ENCODE assay signal across 29 mouse cellular contexts in the genomic region with DNA sequence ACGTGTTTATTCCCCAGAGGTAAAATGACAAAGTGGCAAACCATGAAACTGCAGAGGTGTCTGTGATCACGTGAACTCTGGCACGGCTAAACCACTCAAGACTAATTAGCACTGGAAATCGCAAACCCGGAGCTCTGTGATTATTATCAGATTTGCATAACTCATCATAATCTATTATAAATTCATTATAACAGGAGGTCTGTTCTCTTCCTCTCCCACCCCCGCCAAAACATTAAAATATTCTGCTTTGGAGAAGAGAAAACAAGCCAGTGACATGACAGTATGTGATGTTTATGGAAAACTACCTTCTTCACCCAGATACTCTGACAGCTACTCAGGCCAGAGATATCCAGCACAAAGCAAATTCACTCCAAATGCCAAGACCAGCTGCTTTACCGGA.
DNase-seq lines count a peak whose midpoint lies in the region; ATAC-seq and TF ChIP-seq lines count a peak whose summit lies in the region.
"Had no signal": no experiment of that assay in that cellular context is flagged by ENCODE, and none has a peak within 500 bp of the region (broad histone marks: within the 10 kb centered on the region; RNA-seq: fewer than 3 reads in every experiment).

No protein-coding gene starts in this region.

- H3K9ac ChIP-seq in forebrain, postnatal 0 days: no peak overlapping the region
- no peak overlapping the region for H3K9ac ChIP-seq in forebrain, embryonic 16.5 days (replicated peaks; ENCODE audit: low read depth, low read length)
- H3K9ac ChIP-seq: embryonic facial prominence, embryonic 13.5 days; forebrain, embryonic 12.5 days; forebrain, embryonic 15.5 days; heart, embryonic 12.5 days; heart, embryonic 15.5 days; hindbrain, embryonic 13.5 days had no signal

- no peaks in the 10 kb centered on the region for H3K36me3 ChIP-seq in forebrain, postnatal 0 days (ENCODE audit: insufficient read depth)
- no peaks in the 10 kb centered on the region for H3K36me3 ChIP-seq in forebrain, embryonic 16.5 days (ENCODE audit: control insufficient read depth, insufficient read depth)
- H3K36me3 ChIP-seq: embryonic facial prominence, embryonic 10.5 days; embryonic facial prominence, embryonic 13.5 days; forebrain, embryonic 12.5 days; forebrain, embryonic 15.5 days; heart, embryonic 12.5 days; heart, embryonic 15.5 days; hindbrain, embryonic 10.5 days; hindbrain, embryonic 13.5 days had no signal

- peak; percentile 32; the same call in 1 of the 2 replicates for ATAC-seq in forebrain, postnatal 0 days
- no peak; the same call in 1 of the 2 replicates for ATAC-seq in forebrain, embryonic 16.5 days
- ATAC-seq: activated CD4-positive, CD25-positive, alpha-beta regulatory T cell, adult 4 months; forebrain, embryonic 15.5 days; hindbrain, embryonic 16.5 days had no signal

- H3K9me3 ChIP-seq in forebrain, postnatal 0 days (ENCODE audit: low read length): no peaks in the 10 kb centered on the region
- no peaks in the 10 kb centered on the region for H3K9me3 ChIP-seq in forebrain, embryonic 16.5 days (ENCODE audit: control insufficient read depth, low read length)
- H3K9me3 ChIP-seq: embryonic facial prominence, embryonic 10.5 days; embryonic facial prominence, embryonic 13.5 days; forebrain, embryonic 12.5 days; forebrain, embryonic 15.5 days; heart, embryonic 12.5 days; heart, embryonic 15.5 days; hindbrain, embryonic 10.5 days; hindbrain, embryonic 13.5 days had no signal

- no peak overlapping the region for H3K4me2 ChIP-seq in forebrain, postnatal 0 days (ENCODE audit: low read depth)
- no peak overlapping the region for H3K4me2 ChIP-seq in forebrain, embryonic 16.5 days (ENCODE audit: low read length)
- H3K4me2 ChIP-seq: embryonic facial prominence, embryonic 13.5 days; forebrain, embryonic 12.5 days; forebrain, embryonic 15.5 days; heart, embryonic 12.5 days; heart, embryonic 15.5 days; hindbrain, embryonic 13.5 days had no signal

- 0 out of 2 replicates have a peak, but pooled peaks cover 3% of the 10 kb centered on the region for H3K4me1 ChIP-seq in forebrain, postnatal 0 days (ENCODE audit: insufficient read depth)
- peaks cover 8% of the 10 kb centered on the region for H3K4me1 ChIP-seq in forebrain, embryonic 16.5 days (replicated peaks; ENCODE audit: control insufficient read depth, insufficient read depth, low read length)
- H3K4me1 ChIP-seq: heart, embryonic 15.5 days had no signal

- no peak for TF ChIP-seq CTCF in forebrain, postnatal 0 days (IDR thresholded peaks at IDR 0.05; ENCODE audit: low read depth)
- TF ChIP-seq CTCF in layer of hippocampus, adult 2 months (conservative IDR thresholded peaks at IDR 0.05): no peak

- no peaks in the 10 kb centered on the region for H3K27me3 ChIP-seq in forebrain, postnatal 0 days (ENCODE audit: insufficient read depth, low read length)
- no peaks in the 10 kb centered on the region for H3K27me3 ChIP-seq in forebrain, embryonic 16.5 days (replicated peaks; ENCODE audit: control insufficient read depth, insufficient read depth, low read length)
- H3K27me3 ChIP-seq: embryonic facial prominence, embryonic 13.5 days; forebrain, embryonic 12.5 days; forebrain, embryonic 15.5 days; heart, embryonic 12.5 days; heart, embryonic 15.5 days had no signal

- no peak for DNase-seq in forebrain, postnatal 0 days
- peak; percentile 15 to 63 for DNase-seq in layer of hippocampus, adult 2 months (ENCODE audit: low spot score in 2 of 2)
- no peak for DNase-seq in layer of hippocampus, adult 9-10 months (ENCODE audit: low spot score)
- DNase-seq in layer of hippocampus, adult 8-10 months (ENCODE audit: low spot score in 2 of 2): peak; percentile 9 to 15
- DNase-seq in right cerebral cortex, postnatal 25 days: no peak
- DNase-seq: adrenal gland, adult 8-10 months; adrenal gland, postnatal 36 days; cerebellum, adult 11-12 months; cerebellum, adult 8-10 months; cerebellum, postnatal 10 days; cerebellum, postnatal 36 days; embryo, embryonic 11 days; gastrocnemius, adult 2 months; gastrocnemius, postnatal 14 days; heart, adult 11 months; heart, postnatal 10 days; heart, postnatal 36 days had no signal

- H3K4me3 ChIP-seq in forebrain, postnatal 0 days (ENCODE audit: low read depth, low read length): no peak overlapping the region
- no peak overlapping the region for H3K4me3 ChIP-seq in forebrain, embryonic 16.5 days (replicated peaks; ENCODE audit: low read length)
- peak overlapping the region; percentile 15; the same call in 1 of the 2 replicates for H3K4me3 ChIP-seq in layer of hippocampus, adult 2 months
- H3K4me3 ChIP-seq: embryonic facial prominence, embryonic 10.5 days; embryonic facial prominence, embryonic 13.5 days; erythroblast, embryonic 14.5 days; forebrain, embryonic 12.5 days; forebrain, embryonic 15.5 days; gastrocnemius, adult 2 months; heart, embryonic 12.5 days; heart, embryonic 15.5 days; hindbrain, embryonic 10.5 days; hindbrain, embryonic 13.5 days had no signal

- 46% methylated on average over 7 of the region's 7 CpGs for WGBS in forebrain, postnatal 0 days
- WGBS in forebrain, embryonic 16.5 days: 51% methylated on average over 7 of the region's 7 CpGs

- H3K27ac ChIP-seq in forebrain, postnatal 0 days (ENCODE audit: low read depth, low read length): no peak overlapping the region
- no peak overlapping the region; the same call in 1 of the 2 replicates for H3K27ac ChIP-seq in forebrain, embryonic 16.5 days (ENCODE audit: low read length)
- peak overlapping the region; percentile 81 for H3K27ac ChIP-seq in layer of hippocampus, adult 2 months
- H3K27ac ChIP-seq: embryonic facial prominence, embryonic 10.5 days; embryonic facial prominence, embryonic 13.5 days; forebrain, embryonic 12.5 days; forebrain, embryonic 15.5 days; gastrocnemius, adult 2 months; heart, embryonic 15.5 days; hindbrain, embryonic 10.5 days; hindbrain, embryonic 13.5 days had no signal

Comparison
In these comparisons a context has a peak if more than half of its experiments do, and no peak if none do; other contexts are left out.
1. DNase-seq: peak in layer of hippocampus, adult 2 months (2 of 2) and layer of hippocampus, adult 8-10 months (2 of 2); none in forebrain, postnatal 0 days (single experiment), layer of hippocampus, adult 9-10 months (single experiment) and right cerebral cortex, postnatal 25 days (single experiment).